Mouse (Mus musculus) frontal cortex, postnatal 10 days (tissue): Measurements from ENCODE around the gene Henmt1.

Experiments used
- DNase-seq, 2 experiments: peaks; one replicate each; pipeline ENCODE4 v3.0.0; 2022; ENCODE audit warnings: low spot score in 2 of 2, mixed read lengths in 1 of 2

The Henmt1 gene

DNA sequence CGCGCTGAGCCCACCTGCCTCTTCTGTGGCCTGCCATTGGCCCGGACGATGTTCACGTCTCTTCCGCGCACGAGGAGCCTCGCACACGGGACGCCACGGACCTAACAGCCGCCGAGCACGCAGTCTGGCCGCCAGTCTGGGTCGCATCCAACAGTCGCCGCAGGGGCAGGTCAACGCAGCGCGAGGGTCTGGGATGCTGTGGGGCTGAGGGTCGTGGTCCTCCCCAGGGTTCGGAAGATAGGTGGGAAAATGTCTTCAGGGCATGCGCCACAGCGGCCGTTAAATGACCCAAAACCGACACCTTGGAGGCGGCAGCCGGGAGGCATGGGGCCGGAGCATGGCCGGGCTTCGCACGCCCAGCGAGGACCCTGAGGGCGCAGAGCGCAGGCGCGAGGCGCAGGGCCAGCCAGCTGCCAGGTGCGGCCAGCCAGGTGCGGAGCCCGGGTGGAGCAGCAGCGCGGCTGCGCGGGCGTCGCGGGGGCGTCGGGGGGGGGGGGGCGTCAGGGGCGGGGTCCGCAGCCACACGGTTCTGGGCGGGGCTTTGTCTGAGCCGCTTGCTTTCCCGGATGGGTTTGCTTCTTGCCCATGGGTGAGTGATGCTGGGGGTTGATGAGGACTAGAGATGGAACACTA lies 444 bp downstream of the Henmt1 start, which contains the start of gene Gm9857:
TSS of gene Gm9857 (minus strand) at position 445 of the 633 bp plus-strand sequence.
- DNase-seq: no peak

DNA sequence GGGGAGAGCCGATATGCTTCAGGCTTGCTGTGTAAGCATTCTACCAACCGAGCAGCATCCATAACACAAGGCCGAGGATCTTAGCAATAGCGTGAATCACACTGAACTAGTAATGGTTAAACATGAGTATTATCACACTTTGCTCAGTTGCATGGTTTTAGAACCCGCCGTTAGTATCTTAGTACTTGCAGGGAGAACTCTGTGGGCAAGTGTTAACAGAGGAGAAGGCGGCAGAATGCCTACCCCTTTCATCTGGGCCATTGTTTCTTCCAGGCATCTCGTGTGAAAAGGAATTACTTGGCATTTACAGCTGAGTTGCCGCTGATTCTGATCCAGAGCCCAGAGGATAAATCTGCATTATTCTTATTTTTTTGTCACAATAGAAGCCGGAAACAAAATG lies 1.3 kb downstream of the Henmt1 start:
- no peak for DNase-seq

DNA sequence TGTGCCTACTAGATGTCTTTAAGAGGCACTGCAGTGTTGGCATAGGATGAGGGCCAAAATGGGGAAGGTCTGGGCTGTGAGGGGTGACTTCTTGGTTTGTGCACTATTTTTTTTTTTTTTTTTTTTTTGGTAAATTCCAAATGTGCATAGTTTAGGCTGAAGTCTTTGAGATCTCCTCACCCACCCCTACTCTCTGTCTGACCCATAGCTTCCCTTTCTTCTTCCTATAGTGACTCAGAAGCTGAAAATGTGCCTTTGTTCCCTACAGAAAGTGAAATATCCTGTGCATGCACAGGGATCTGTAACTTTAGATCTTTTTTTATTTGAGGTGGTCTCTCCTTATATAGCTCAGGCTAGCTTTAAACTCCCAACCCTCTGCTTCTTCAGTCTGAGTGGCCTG lies 18.3 kb downstream of the Henmt1 start:
- no peak for DNase-seq

DNA sequence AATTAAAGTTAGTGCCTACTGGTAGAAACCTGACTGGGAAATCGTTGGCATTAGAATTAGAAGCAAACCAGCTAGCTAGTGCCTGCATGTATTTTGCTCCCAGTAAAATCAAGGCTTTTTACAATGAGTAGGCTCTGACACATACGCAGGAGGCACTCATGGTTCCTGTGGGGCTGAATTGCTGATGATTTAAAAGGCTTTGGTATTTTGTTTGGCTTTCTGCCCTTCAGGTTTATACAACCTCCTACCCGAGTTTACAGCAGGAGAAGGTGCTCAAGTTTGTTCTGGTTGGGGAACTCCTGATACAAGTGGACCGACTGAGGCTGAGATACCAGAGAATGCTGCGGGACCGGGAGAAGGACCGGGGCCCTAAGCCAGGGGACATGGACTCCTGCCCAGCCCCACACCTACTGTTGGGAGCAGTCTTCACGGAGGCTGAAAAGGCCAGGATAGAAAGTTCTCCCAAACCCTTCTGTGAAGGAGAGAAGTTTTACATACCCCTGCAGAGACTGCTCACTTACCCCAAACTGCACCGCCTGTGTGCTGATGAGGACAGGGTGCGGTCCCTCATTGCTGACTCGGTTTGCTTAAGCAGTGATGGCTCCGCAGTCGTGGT lies 20.1 kb downstream of the Henmt1 start:
- no peak for DNase-seq

DNA sequence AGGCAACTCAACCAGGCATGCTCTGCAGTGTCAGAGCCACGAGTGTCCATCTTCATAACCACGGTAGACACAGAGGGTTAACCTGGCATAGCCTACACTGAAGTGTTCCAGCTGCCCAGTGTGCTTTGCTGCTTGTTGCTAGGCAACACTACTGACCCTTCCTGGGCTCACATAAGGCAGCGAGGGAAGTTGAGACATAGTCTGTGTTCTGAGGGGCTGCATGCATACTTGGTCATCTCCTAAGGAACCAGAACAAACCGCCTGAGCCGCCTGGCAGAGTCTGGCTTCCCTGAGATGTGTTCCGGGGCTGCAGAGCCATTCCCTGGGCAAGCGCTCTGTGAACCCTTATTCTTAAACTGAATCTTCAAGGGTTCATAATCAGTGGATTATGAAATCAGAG lies 21.6 kb downstream of the Henmt1 start:
- DNase-seq: peak in 1 of 2 experiments; percentile 43

DNA sequence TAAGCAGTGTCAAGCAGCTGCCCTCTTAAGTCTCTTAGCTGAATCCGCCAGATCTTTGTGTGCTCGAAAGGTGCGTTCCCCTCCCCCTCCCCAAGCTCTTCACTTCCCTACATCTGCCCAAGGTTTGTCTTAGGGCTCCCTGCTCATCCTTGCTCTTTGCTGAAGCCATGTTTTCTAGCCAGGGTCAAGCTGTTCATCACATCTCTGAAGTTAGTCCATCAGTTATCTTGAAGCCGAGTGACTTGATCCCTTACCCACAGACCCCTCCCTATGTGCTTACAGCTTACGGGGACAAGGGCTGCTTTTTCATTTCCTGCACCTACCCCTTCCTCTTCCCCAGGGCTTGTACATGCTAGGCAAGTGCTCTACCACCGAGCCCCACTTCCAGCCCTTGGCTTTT lies 22.0 kb downstream of the Henmt1 start:
- DNase-seq: no peak

DNA sequence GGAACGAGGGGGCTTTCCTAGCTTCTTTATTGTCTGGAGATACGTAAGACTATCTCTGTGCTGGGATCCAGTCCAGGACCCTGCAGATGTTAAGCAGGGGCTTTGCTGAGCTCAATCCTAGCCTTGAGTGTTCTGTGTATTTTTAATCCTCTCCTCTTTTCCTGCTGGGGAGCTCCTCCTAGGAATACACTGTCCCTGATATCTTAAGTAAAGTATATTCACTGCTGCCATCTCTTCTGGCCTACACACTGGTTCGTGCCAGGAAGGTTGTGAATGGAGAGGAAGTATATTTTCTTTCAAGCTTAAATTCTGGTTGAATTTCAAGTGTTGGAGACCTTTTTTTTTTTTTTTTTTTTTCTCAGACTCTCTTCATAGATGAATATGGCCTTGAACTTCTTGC lies 23.6 kb downstream of the Henmt1 start:
- no peak for DNase-seq

DNA sequence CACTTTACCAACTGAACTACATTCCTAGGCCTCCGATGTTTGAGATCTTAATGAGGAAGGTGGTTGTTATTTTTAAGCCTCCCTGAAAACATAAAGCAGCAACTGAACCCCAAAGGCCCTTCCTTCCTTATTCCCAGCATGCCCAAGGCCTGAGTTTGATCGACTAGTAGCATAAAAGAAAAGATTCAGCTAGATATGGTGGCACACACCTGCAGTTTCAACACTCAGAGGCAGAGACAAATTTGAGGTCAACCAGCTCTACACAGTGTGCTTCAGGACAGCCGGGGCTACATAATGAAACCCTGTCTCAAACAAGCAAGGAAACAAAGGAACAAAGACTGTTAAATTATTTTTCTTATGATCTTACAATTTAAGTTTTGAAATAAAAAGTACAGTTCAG lies 24.1 kb downstream of the Henmt1 start:
- DNase-seq: no peak

DNA sequence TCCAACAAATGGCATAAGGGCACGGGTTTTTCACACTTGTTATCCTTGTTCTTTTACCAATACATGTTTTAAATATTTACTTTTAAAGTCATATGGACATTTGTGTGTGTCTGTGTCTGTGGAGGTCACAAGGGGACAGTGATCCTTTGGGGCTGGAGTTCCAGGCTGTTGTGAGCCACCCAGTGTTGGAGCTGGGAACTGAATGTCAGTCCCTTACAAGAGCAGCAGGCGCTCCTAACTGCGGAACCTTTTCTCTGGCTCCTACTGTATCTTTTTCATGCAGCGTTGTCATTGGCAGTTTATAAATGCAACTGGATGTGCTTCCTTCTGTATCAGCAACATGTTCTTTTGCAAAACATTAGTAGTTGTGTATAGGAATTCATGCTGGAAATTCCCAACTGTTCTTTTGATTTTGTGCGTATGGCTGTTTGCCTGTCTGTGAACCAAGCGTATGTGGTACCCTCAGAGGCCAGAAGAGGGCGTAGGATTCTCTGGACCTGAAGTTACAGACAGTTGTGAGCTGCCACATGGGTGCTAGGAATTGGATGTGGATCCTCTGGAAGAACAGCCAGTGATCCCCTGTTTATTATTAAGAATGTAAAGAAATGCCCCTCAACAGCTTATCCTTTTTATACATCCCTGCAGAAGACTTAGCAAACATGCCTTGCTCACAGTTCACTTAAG lies 24.8 kb downstream of the Henmt1 start:
- DNase-seq: no peak

DNA sequence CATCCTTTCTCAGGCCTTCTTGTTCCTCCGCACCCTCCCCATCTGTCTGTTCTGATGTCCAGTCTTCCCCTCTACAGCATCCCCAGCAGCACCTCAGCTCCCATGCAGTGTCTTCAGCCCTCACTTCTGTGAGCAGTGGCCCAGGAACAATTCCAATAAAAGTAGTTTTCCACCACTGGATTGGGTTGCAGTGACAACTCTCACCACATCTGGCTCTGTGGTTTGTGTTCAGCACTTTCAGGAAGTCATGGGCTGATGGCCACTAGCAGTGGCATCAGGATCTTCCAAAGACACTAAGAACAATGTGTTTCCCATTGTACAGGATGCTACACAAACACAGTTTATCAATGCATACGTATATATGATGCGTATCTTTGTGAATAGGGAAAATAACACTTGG lies 26.4 kb downstream of the Henmt1 start:
- no peak for DNase-seq

DNA sequence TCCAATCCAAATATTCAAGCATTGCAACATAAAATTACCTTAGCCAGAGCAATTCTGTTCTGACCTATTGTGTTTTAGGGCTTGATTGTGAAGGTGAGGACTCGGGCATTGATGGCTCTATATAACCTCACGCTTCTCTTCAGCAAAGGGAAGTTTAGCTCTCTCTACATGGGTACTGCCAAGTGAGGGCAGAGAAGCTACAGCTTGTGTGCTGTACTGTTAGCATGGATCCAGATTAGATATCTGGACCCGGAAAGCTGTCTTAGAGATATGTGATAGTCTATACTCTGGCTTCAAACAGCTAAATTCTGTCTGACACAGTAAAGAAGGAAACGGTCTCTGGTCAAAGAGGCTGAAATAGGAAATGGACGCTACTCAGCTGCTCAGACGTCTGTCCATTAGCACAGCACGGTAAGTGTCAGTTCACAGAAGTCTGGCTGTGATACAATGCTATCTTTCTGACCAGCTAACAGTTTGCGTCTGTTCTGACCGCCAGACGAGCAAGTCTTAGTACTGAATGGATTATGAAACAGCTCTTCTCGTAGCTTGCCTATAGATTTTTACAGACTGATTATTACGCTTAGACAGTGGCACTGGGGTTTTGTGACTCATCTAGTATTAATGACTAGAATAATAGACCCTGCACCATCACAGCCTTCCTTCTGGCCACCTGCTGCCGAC lies 34.4 kb downstream of the Henmt1 start:
- DNase-seq: no peak

DNA sequence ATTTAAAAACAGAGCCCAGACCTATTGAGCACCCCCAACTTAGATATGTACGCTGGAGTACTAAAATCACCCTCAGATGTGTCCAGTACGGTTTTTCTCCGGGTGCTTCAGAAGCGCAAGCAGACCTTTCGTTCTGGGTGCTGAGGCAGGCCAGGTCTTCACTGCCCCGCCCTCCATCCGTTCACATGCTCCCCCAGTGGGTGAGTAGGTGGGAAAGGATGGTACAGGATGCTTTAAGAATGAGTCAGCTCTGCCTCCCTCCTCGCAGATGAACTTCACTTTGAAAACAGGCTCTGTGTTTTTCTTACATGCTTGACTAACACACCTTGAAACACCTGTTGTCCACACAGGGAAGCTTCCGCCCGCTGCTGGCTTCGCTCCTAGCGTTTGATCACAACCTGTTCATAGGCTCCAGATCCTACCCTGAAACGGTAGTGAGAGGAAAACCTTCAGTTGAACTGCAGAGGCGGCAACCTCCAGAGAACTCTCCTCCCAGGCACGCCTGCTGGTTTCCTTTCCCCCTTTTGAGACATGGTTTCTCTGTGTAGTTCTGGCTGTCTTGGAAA lies 35.3 kb downstream of the Henmt1 start:
- no peak for DNase-seq

DNA sequence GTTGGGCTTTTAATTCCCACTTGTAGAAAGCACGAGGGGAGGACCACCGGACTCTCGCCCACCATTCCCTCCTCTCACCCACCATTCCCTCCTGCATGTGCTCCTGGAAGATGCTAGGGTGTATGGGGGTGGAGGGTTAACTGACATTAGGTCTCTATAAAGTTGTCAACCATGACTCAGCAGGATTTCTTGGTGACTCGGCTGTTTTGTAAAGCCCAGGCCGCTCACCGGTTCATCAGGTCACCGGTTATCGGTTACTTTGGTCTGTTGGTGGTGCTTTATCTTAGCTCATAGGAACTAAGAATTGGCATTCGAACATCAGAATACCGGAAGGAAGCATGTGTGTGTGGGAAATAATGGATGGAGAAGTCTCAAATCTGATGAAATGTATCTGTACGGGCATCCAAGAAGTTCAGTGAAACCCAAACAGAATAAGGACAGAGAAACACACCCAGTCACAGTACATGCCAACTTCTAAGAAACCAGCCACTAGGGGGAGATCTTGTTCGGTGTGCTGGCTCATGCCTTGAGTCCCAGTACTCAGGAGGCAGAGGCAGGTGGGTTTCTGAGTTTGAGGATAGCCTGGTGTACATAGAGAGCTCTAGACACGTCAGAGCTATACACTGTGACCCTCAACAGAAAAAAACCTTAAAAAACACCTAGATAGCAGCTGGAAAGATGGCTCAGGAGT lies 37.8 kb downstream of the Henmt1 start:
- DNase-seq: no peak

DNA sequence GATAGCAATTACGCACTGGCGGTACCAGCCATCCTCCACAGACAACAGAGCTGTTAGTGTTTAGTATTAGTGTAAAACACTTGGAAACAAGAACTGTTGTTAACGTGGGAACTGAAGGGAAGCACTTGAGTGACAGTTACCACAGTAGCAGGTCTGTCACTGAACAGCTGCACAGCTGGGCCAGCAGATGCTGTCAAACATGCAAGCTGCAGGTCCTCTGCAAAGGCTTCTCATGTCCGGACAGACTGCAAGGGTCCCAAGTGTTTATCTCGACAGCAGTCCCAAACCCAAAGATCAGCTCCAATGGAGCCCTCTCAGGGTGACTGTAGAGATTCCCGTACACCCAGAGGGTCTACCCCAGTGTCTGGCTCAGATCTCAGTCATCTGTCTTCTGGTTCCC lies 42.3 kb downstream of the Henmt1 start:
- no peak for DNase-seq

DNA sequence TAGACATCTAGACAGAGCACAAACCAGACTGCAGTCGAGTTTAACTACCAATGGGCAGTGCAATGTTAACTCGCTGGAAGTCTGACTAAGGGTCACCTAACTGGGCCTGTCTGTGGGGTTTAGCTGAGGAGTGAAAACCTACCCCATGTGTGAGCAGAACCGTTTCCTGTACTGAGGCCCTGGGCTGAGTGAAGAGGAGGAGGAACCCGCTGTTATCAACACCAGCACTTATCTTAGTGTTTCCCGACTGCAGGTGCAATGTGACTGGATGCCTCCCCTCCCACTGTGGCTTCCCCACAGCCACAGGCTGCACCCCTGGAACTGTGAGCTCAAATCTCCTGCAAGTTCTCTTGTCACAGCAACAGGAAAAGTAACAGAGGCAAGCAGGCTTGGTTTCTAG lies 44.3 kb downstream of the Henmt1 start:
- DNase-seq: no peak

DNA sequence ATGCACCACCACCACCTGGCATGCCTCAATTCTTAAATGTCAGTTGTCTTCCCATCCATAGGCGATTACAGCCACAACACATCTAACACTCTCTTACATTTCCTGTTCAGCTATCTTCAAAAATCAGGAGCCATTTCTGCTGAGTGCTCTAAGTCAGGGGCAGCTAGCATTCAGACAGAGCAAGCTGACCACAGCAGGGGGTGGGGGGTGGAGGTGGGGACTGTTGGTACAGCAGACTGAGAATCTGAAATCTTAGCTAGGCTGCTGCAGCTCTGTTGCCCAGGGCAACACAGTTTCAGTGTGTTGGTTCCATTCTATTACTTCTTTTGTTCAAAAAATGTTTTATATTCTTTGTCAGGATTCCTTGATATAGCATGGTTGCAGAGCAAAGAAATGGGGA lies 46.9 kb downstream of the Henmt1 start:
- DNase-seq: no peak

DNA sequence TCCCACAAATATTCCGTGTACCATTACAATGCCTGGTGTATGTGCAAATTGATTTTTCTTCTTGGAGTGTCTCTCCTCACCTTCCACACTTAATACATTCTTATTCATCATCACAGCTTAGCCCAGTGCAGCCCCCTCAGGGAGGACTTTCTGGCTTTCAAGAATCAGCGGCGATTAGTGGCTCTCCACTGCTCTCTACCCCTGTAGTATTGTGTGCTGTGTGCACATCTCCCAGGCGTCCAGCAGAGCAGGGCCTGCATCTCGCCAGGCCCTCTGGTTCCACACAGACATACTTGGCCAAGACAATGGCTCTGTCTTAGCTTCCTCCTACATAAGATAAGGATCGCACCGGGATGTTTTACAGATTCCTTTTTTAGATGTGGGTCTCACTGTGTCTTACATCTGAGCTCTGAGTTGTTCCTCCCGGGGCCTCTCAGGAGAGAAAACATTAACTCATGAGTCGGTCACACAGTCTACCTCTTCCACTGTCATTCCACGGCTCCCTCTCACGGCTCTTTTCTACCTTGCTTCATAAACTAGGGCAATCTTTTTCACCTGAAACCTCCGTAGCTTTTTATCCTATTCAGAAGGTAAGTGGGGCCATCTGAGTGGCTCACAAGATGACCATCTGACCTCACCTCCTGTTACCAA lies 47.5 kb downstream of the Henmt1 start:
- DNase-seq: no peak

DNA sequence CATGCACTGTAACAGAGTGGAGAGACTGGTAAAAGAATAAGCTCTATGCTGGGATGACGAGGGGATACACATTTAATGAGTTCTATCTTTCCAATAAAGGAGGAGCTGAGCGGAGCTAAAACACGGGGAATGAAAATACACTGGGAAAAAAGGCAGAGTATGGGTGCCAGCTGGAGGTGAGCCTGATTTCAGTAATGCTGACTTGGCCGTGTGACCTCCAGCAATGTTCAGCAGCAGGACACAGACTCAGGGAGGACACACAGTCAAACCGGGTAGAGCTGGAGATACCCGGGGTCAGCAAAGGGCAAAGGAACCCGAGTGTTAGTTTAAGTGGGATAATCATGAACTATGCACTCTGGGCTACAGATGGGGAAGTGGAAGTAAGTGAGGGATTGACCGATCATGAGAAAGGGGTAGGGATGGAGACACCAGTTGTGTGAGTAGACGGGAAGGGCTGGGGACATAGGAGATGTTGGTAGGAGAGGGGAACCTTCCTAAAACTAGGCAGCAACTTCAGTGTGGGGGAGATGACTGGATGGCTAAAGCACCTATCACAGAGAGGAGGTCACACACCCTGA lies 50.4 kb downstream of the Henmt1 start:
- no peak for DNase-seq

DNA sequence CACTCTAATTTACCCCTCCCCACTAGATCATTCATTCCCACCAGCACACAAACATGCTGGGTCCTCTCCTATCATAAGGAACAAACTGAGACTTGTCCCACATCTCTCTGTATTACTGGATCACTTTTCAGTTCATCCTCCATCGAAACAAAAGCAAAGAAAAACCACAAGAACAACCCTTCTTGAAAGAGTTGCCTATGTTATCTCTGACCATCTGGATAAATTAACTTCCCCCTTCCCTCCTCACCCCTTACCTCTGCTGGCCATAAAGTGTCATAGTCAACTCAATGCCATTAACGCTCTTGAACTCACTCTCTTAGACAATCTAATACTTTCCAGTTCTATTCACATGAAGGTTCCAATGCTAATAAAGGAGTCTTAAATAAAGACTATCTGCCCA lies 54.8 kb downstream of the Henmt1 start:
- DNase-seq: no peak

DNA sequence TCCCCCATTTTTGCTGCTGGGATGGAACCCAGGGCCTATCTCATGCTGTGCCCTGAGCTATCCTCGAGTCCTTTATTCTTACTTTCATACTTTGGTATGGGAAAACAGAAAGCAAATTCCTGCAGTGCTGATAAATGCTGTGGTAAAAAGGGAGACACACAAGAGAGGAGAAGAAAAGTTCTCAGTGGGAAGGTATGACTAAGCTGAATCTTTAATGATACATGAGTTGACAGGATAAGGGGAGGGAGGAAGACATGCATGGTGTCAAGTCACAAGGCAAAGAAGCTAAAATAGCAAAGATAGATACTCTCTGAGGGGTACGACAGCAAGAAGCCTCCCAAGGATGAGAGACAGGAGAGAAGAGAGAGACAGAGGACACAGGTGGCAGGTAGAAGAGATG lies 55.7 kb downstream of the Henmt1 start:
- no peak for DNase-seq

DNA sequence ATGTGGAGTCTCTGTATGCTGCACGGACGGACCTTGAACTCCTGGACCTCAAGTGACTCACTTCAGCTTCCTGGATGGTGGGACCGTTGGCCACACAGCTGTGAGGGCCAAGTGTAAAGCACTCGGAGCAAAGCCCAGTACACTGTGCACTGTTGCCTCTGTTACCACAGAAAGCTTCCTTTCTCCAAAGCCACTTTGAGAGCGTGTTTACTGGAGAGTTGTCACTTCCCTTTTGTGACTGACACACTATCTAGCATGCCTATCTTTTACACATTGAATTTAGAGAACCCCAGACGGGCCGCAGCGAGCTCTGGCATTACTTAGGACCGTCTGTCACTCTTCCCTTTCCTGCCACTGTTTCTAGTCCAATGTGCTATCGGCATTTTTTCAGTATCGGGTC lies 57.6 kb downstream of the Henmt1 start:
- no peak for DNase-seq
